Mouse (Mus musculus) spleen, adult 2 months (tissue): ENCODE data around the gene Bag6.

Source experiments
- CTCF ChIP-seq: fragments of 200-500 bp; IDR thresholded peaks from 2 replicates; pipeline ENCODE4 v1.5.1; 2011; ENCODE audit warnings: mild to moderate bottlenecking, inconsistent platforms; ENCODE audit not compliant: insufficient read depth, insufficient read length, insufficient replicate concordance; ENCODE audit errors: extremely low read depth
- POLR2A ChIP-seq: fragments of 200-500 bp; IDR thresholded peaks from 2 replicates; pipeline ENCODE4 v1.6.1; 2011; ENCODE audit warnings: low read depth, low read length, inconsistent platforms

- TF ChIP-seq POLR2A, result no peak
- TF ChIP-seq CTCF, result no peak
Measured at GRCm38 (mm10) chr17:35163326-35164081, 28.5 kb downstream of the Bag6 start.
